Mouse (Mus musculus) intestine, postnatal 0 days (tissue): Measurements from ENCODE around the gene Rnf144a. TPM values are rescaled to one million over a fixed set of nuclear protein-coding genes. Genes with fewer than 3 reads are reported as not detected.

ENCODE experiments used
- ATAC-seq: fragments of 200-750 bp; cut with Nextera tagmentation; 2 replicates; pipeline ENCODE4 v1.8.0; 2017; ENCODE audit warnings: mild to moderate bottlenecking, moderate TSS enrichment, moderate library complexity
- H3K27ac ChIP-seq: fragments of 300-500 bp; sonication (generic); 2 replicates; pipeline ENCODE4 v1.5.1; 2014; ENCODE audit warnings: mild to moderate bottlenecking, low read depth, low read length, moderate library complexity
- H3K27me3 ChIP-seq: fragments of 300-500 bp; sonication (generic); replicated peaks from 2 replicates; pipeline ENCODE4 v1.6.1; 2014; ENCODE audit warnings: low read length, mixed read lengths; ENCODE audit not compliant: control insufficient read depth, insufficient read depth
- H3K36me3 ChIP-seq: fragments of 300-500 bp; sonication (generic); 2 replicates; pipeline ENCODE4 v1.6.1; 2014; ENCODE audit warnings: mild to moderate bottlenecking, moderate library complexity; ENCODE audit not compliant: control insufficient read depth, insufficient read depth
- H3K4me1 ChIP-seq: fragments of 300-500 bp; sonication (generic); replicated peaks from 2 replicates; pipeline ENCODE4 v1.6.1; 2014; ENCODE audit warnings: antibody characterized with exemption, low read length, mixed read lengths; ENCODE audit not compliant: control insufficient read depth, insufficient read depth
- H3K4me2 ChIP-seq: fragments of 300-500 bp; sonication (generic); replicated peaks from 2 replicates; pipeline ENCODE4 v1.6.1; 2014; ENCODE audit warnings: low read depth, mild to moderate bottlenecking, moderate library complexity
- H3K4me3 ChIP-seq: fragments of 300-500 bp; sonication (generic); 2 replicates; pipeline ENCODE4 v1.5.1; 2014; ENCODE audit warnings: low read depth, low read length
- H3K9ac ChIP-seq: fragments of 300-500 bp; sonication (generic); 2 replicates; pipeline ENCODE4 v1.6.1; 2014; ENCODE audit warnings: mild to moderate bottlenecking, low read depth, low read length
- H3K9me3 ChIP-seq: fragments of 300-500 bp; sonication (generic); 2 replicates; pipeline ENCODE4 v1.6.1; 2016; ENCODE audit warnings: mixed run types; ENCODE audit not compliant: control insufficient read depth
- CTCF ChIP-seq: sonication (generic); IDR thresholded peaks from 2 replicates; pipeline ENCODE4 v1.5.1; 2016; ENCODE audit warnings: low read depth, mild to moderate bottlenecking, control low read depth, antibody characterized with exemption, moderate library complexity
- WGBS: fragments of 180-500 bp; shearing (Covaris S2); extraction: QIAGEN DNeasy Blood & Tissue Kit; methylation state at CpG from one replicate; pipeline ENCODE4 v1.1.7; 2014; 5-methylcytosine and 5-hydroxymethylcytosine counted together
- polyA plus RNA-seq: library from polyadenylated mRNA; unstranded; fragments of >200 nt; fragmentation: Nextera tagmentation; extraction: Ambion mirVana; gene quantifications from 2 replicates; pipeline ENCODE4 v1.2.1, GENCODE M21; 2015

The Rnf144a gene
- polyA plus RNA-seq, 1 experiment from 2014 or later: 4.4 TPM

GRCm38 (mm10) chr12:26329756-26330155, 85.3 kb downstream of the Rnf144a start:
- Histone ChIP-seq H3K4me2 (no peak overlapping the region), H3K27ac (no peak overlapping the region), H3K27me3 (no peaks in the 10 kb centered on the region), H3K4me3 (no peak overlapping the region), H3K9me3 (no peaks in the 10 kb centered on the region), H3K36me3 (no peaks in the 10 kb centered on the region), H3K9ac (no peak overlapping the region), H3K4me1 (no peaks in the 10 kb centered on the region)
- no peak for TF ChIP-seq CTCF
- WGBS: 69% methylated on average over 5 of the region's 5 CpGs
- ATAC-seq: no peak

DNA sequence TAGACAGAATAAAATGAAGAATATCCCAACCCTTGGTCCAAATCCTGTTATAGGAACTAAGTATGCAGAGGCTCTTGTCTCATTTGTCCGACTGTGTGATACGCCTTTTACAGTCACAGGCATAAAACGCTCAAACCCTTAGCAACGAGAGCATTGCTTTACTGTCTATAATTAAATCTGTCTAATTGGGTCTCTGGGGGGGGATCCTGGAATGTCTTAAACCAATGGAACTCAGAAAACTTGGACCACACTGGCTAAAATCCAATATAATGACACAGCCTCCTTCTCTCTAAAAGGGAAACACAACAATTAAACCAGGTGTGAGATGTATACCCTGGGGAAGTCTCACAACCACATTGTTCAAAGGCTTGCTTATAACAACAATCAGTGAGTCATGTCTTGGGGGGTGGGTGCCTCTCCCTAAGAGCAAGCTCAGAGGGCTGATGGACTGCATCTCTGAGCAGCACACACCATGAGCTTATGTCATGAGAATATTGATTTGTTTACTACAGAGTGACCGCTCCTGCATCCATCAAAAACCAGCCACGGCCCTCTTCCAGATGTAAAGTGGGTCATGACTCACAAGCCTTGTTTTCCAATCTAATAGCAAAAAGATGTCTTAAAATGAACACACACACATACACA, 85.9 kb downstream of the Rnf144a start:
- Histone ChIP-seq H3K4me2 (no peak overlapping the region), H3K36me3 (no peaks in the 10 kb centered on the region), H3K9ac (no peak overlapping the region), H3K27ac (no peak overlapping the region), H3K4me1 (no peaks in the 10 kb centered on the region), H3K27me3 (no peaks in the 10 kb centered on the region), H3K9me3 (no peaks in the 10 kb centered on the region), H3K4me3 (no peak overlapping the region)
- no peak for ATAC-seq
- TF ChIP-seq CTCF: no peak
- 79% methylated on average over 6 of the region's 6 CpGs for WGBS

DNA sequence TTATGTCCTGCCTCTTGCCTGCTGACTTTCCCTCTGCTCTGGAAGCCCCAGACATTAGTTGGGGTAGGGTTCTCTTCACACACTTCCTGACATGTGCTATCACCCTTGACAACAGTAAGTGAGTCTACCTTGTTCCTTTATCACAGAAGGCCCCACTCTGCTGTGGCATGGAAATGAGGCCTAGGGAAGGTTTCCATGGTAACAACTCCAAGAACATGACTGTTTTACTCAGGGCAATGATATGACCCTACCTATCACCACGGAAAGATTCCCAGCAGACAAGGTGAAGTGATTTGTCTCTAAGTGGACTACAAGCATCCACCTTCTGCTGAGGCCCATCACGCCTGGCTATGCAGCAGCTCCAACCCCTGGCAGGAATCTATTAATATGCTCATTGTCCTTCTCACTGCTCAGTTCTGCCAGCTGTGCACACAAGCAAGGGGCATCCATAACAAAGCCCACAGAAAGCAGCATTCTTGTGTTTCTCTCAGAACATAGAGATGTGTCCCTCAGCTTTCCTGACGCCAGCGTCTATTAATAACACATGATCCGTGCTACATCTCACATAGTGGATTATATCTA, 91.2 kb downstream of the Rnf144a start:
- H3K27me3 ChIP-seq: no peaks in the 10 kb centered on the region
- no peaks in the 10 kb centered on the region for H3K9me3 ChIP-seq
- H3K4me1 ChIP-seq: no peaks in the 10 kb centered on the region
- 76% methylated on average over 5 of the region's 5 CpGs for WGBS
- ATAC-seq: no peak
- no peaks in the 10 kb centered on the region; the same call in 1 of the 2 replicates for H3K36me3 ChIP-seq
- H3K9ac ChIP-seq: no peak overlapping the region
- no peak overlapping the region for H3K27ac ChIP-seq
- no peak overlapping the region for H3K4me3 ChIP-seq
- TF ChIP-seq CTCF: no peak
- no peak overlapping the region for H3K4me2 ChIP-seq

- Histone ChIP-seq H3K27ac (no peak overlapping the region), H3K4me1 (no peaks in the 10 kb centered on the region), H3K36me3 (peaks cover 4% of the 10 kb centered on the region; the same call in 1 of the 2 replicates), H3K27me3 (no peaks in the 10 kb centered on the region), H3K4me2 (no peak overlapping the region), H3K9me3 (no peaks in the 10 kb centered on the region), H3K4me3 (no peak overlapping the region), H3K9ac (no peak overlapping the region)
- no peak for TF ChIP-seq CTCF
- no peak for ATAC-seq
- WGBS: 71% methylated on average over 3 of the region's 3 CpGs
Measured at GRCm38 (mm10) chr12:26316261-26316660, 98.8 kb downstream of the Rnf144a start.

- Histone ChIP-seq H3K4me1 (no peaks in the 10 kb centered on the region), H3K4me3 (no peak overlapping the region), H3K36me3 (peaks cover 4% of the 10 kb centered on the region; the same call in 1 of the 2 replicates), H3K27me3 (no peaks in the 10 kb centered on the region), H3K4me2 (no peak overlapping the region), H3K9ac (no peak overlapping the region), H3K9me3 (no peaks in the 10 kb centered on the region), H3K27ac (no peak overlapping the region)
- peak; percentile 81 for TF ChIP-seq CTCF
- 53% methylated on average over 5 of the region's 5 CpGs for WGBS
- ATAC-seq: no peak
Measured at GRCm38 (mm10) chr12:26314959-26315358, 100.1 kb downstream of the Rnf144a start.

- no peak for ATAC-seq
- Histone ChIP-seq H3K4me3 (no peak overlapping the region), H3K27me3 (no peaks in the 10 kb centered on the region), H3K4me2 (no peak overlapping the region), H3K9me3 (no peaks in the 10 kb centered on the region), H3K4me1 (no peaks in the 10 kb centered on the region), H3K36me3 (0 out of 2 replicates have a peak, but pooled peaks cover 4% of the 10 kb centered on the region), H3K27ac (no peak overlapping the region), H3K9ac (no peak overlapping the region)
- TF ChIP-seq CTCF: peak; percentile 88
Measured at GRCm38 (mm10) chr12:26311548-26311947, 103.5 kb downstream of the Rnf144a start.
